Mouse (Mus musculus): ENCODE measurements around the gene Acp7.

DNA sequence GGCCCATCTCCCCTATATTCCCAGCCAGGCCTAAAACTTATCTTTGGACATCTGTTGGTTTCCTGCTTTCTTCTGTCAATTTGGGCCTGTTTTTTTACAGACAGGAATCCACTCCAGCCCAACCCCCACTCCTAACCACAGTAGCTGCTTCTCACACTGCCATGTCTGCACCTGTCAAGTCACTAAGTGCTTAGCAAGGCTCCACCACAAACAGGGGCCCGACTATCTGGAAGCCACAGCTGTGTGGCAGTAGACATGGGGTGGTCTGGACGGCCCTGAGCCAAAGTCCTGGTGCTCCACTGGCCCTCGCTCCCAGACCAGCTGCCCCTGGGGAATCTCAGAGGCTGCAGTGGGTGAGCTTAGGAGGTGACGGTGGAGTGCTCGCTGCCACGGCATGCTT, 73.4 kb downstream of the Acp7 start:
- TF ChIP-seq CTCF (IDR thresholded peaks at IDR 0.05; ENCODE audit: low read depth) (no peak), EP300 (IDR thresholded peaks at IDR 0.05; ENCODE audit: low read depth) (no peak)
